20 mouse cellular contexts compared by ENCODE assay signal in the genomic region with DNA sequence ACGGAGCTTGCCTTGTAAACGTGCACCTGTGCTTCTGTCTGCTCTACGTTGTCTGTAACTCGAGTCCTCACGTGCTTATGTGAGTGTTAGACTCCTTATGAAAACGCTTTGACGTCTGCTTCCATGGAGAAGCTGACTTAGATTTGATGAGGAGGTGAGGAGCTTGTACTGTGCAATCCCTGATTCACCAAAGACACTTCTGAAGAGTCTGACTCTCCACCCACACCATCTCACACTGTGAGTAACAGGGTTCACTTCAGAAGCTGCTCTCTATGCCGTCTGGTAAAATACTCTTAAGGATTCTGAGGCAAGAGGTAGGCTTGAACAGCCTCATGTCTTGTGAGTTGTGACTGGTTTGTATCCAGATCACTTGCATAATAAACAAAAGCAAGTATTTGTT. TPM values are rescaled to one million over a fixed set of nuclear protein-coding genes. Genes with fewer than 3 reads are reported as not detected.
A peak's percentile ranks its signal among the peaks of the same experiment; 100 is the strongest.
DNase-seq lines count a peak whose midpoint lies in the region; ATAC-seq lines count a peak whose summit lies in the region.
"Had no signal": no experiment of that assay in that cellular context is flagged by ENCODE, and none has a peak within 500 bp of the region (broad histone marks: within the 10 kb centered on the region; RNA-seq: fewer than 3 reads in every experiment).

No protein-coding gene starts in this region.

- DNase-seq in frontal cortex, postnatal 10 days (ENCODE audit: low spot score in 2 of 2), result no peak
- peak; percentile 39 for DNase-seq in heart, adult 11 months
- no peak for DNase-seq in heart, postnatal 10 days
- peak; percentile 74 for DNase-seq in brain, adult 2 months (ENCODE audit: low read depth, low spot score)
- DNase-seq in urinary bladder, adult 2 months (ENCODE audit: low spot score), result no peak
- DNase-seq: adrenal gland, adult 2 months; adrenal gland, adult 8-10 months; adrenal gland, postnatal 10 days; adrenal gland, postnatal 14 days; adrenal gland, postnatal 25 days; adrenal gland, postnatal 36 days; B cell, adult 2 months; cerebellum, adult 11 months; cerebellum, adult 11-12 months; cerebellum, adult 18-20 months; cerebellum, adult 2 months had no signal

- intact Hi-C loops in heart, postnatal 10 days (cut with DNase I), result no loop called here

- peak; percentile 69 for ATAC-seq in frontal cortex, adult (ENCODE audit: low TSS enrichment)
- ATAC-seq: activated CD4-positive, CD25-positive, alpha-beta regulatory T cell, adult 4 months; CD4-positive, CD25-positive, alpha-beta regulatory T cell, adult 4 months; Patski had no signal

RNA-seq across cellular contexts. Expression of gene Slc25a4, which starts 18.0 kb away (rescaled TPM):
- total RNA-seq in heart, postnatal 10 days (2021), result 1,000 to 10,000 TPM; 3,766 to 3,984 TPM
- 537 and 579 TPM in 2 replicates for polyA plus RNA-seq in urinary bladder, adult 2 months (2012; rRNA removed)

RNA-seq across cellular contexts. Expression of gene Snx25, which starts 41.1 kb away (rescaled TPM):
- total RNA-seq in heart, postnatal 10 days (2021), result 10 to 100 TPM; 13.2 to 13.7 TPM
- 9.5 and 9.9 TPM in 2 replicates for polyA plus RNA-seq in urinary bladder, adult 2 months (2012; rRNA removed)

RNA-seq across cellular contexts. Expression of gene Cfap97, which starts 41.5 kb away (rescaled TPM):
- total RNA-seq in heart, postnatal 10 days (2021), result 10 to 100 TPM; 13.4 to 16.5 TPM
- 11.4 and 12.8 TPM in 2 replicates for polyA plus RNA-seq in urinary bladder, adult 2 months (2012; rRNA removed)

Comparison
In these comparisons a context has a peak if more than half of its experiments do, and no peak if none do; other contexts are left out.
1. DNase-seq: peak in heart, adult 11 months (single experiment) and brain, adult 2 months (single experiment); none in frontal cortex, postnatal 10 days (0 of 2), heart, postnatal 10 days (0 of 2) and urinary bladder, adult 2 months (single experiment).